Mouse (Mus musculus) right cerebral cortex, postnatal 4 days (tissue): ENCODE data around the gene Vmn1r135.
"Not testable (repeated sequence)": the region's sequence is repeated elsewhere in the genome, so short reads cannot be mapped to it uniquely, and the experiment has no call there.

Experiments used
- DNase-seq: peaks from one replicate; pipeline ENCODE4 v3.0.0-alpha.2; 2022

The Vmn1r135 gene

GRCm38 (mm10) chr7:21832051-21832450 is at the start of gene Vmn1r135:
Gene Vmn1r135 (plus strand): TSS chr7:21832351.
- not testable (repeated sequence) for DNase-seq

DNA sequence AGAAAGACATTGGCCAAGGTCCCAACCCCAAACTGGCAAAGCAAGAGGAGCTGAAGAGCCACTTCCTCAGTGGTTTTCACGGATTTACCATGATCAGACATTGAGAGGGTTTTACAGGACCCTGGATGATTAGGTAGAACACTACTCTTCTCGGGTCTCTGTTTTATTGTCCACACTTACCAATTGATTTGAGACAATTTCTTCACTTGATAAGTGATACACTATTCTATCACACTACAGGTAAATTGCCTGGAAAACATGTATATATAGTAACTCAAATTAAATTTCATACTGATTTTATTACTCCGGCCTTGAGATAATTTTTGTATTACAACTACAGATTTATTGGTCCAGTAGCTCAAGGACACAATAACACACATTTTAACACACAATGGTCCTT is 35.5 kb upstream of the Vmn1r135 start, which contains the start of gene Gm4177:
Gm4177 (minus strand) TSS at position 101 of the 400 bp plus-strand sequence.
- not testable (repeated sequence) for DNase-seq

DNA sequence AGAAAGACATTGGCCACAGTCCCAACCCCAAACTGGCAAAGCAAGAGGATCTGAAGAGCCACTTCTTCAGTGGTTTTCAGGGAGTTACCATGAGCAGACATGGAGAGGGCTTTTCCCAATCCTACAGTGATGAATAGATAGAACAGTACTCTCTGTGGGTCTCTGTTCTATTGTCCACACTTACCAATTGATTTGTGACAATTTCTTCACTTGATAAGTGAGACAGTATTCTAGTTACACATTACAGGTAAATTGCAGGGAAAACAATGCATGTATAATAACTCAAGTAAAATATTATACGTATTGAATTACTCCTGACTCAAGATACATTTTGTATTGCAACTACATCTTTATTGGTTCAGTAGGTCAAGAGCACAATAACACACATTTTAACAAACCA is 12.0 kb downstream of the Vmn1r135 start, which contains the start of gene Gm5725:
Gm5725 (minus strand) TSS at position 101 of the 400 bp plus-strand sequence.
- DNase-seq: not testable (repeated sequence)
